Mouse (Mus musculus) limb, embryonic 13.5 days (tissue): ENCODE results near the gene Rxfp3. TPM values are rescaled to one million over a fixed set of nuclear protein-coding genes. Genes with fewer than 3 reads are reported as not detected.

ENCODE experiments used
- polyA plus RNA-seq: library from polyadenylated mRNA; unstranded; fragments of >200 nt; fragmentation: Nextera tagmentation; extraction: Ambion mirVana; gene quantifications from 2 replicates; pipeline ENCODE4 v1.2.1, GENCODE M21; 2015

Rxfp3 gene
- polyA plus RNA-seq, 1 experiment from 2014 or later: 1.4 TPM

Other genes with a start within 250 kb of the Rxfp3 start
- gene C1qtnf3, start 85.7 kb downstream of the Rxfp3 start, polyA plus RNA-seq: 37.8 and 44.4 TPM in 2 replicates
- gene Amacr, start 56.2 kb downstream of the Rxfp3 start, polyA plus RNA-seq: 21.2 and 21.3 TPM in 2 replicates
- 0.23 and 0.38 TPM in 2 replicates for gene Slc45a2, start 37.3 kb downstream of the Rxfp3 start, polyA plus RNA-seq
- gene Adamts12, start 26.8 kb upstream of the Rxfp3 start, polyA plus RNA-seq: 4.8 and 4.9 TPM in 2 replicates